Mouse (Mus musculus): ENCODE data around the gene Fam192a. TPM values are rescaled to one million over a fixed set of nuclear protein-coding genes. Genes with fewer than 3 reads are reported as not detected.

Fam192a gene
- total and polyA plus RNA-seq, 3 experiments = 30.7 to 80.3 (median 43.7) TPM

GRCm38 (mm10) chr8:94540025-94540424 lies 61.8 kb downstream of the Fam192a start:
- Histone ChIP-seq H3K36me3 (replicated peaks in 1 of 2; ENCODE audit: control insufficient read depth in 1 of 2, insufficient read depth in 1 of 2, low read length in 1 of 2) (peaks cover 0 to 4% of the 10 kb centered on the region in 2 experiments), H3K79me2 (replicated peaks; ENCODE audit: control insufficient read depth, extremely low read depth, insufficient read depth, poor library complexity, severe bottlenecking) (no peaks in the 10 kb centered on the region), H3K9me3 (replicated peaks; ENCODE audit: low read length) (no peaks in the 10 kb centered on the region), H3K9ac (ENCODE audit: insufficient read depth, low read depth) (no peak overlapping the region), H3K4me3 (replicated peaks in 1 of 3; ENCODE audit: low read depth in 2 of 3, low read length in 2 of 3, poor library complexity in 1 of 3) (no peak overlapping the region), H3K4me1 (ENCODE audit: control insufficient read depth in 1 of 2, insufficient read depth in 2 of 2) (peaks cover 25 to 44% of the 10 kb centered on the region in 2 experiments), H3K4me2 (ENCODE audit: insufficient read depth, low read depth, poor library complexity, severe bottlenecking) (no peak overlapping the region), H3K27me3 (replicated peaks) (peaks cover 4% of the 10 kb centered on the region), H3K27ac (ENCODE audit: insufficient read depth, low read depth) (no peak overlapping the region)
- no peak for TF ChIP-seq SIN3A (IDR thresholded peaks at IDR 0.05; ENCODE audit: low read length)
- TF ChIP-seq ZMIZ1 (IDR thresholded peaks at IDR 0.05; ENCODE audit: low read depth, low read length) = no peak
- TF ChIP-seq RAD21 (IDR thresholded peaks at IDR 0.05; ENCODE audit: low read depth, low read length) = no peak
- no peak for TF ChIP-seq ELF1 (IDR thresholded peaks at IDR 0.05; ENCODE audit: low read depth, low read length)
- no peak for TF ChIP-seq POLR2A (IDR thresholded peaks at IDR 0.05; ENCODE audit: low read depth, low read length)
- TF ChIP-seq ETS1 (conservative IDR thresholded peaks at IDR 0.05; ENCODE audit: low read depth, low read length) = no peak
- no peak for TF ChIP-seq CHD1 (IDR thresholded peaks at IDR 0.05; ENCODE audit: low read depth, low read length)
- no peak for TF ChIP-seq TCF12 (IDR thresholded peaks at IDR 0.05; ENCODE audit: low read depth, low read length)
- no peak for TF ChIP-seq USF2 (conservative IDR thresholded peaks at IDR 0.05; ENCODE audit: low read depth, low read length)
- TF ChIP-seq NELFE (IDR thresholded peaks at IDR 0.05; ENCODE audit: low read depth, low read length) = no peak
- TF ChIP-seq EP300 (IDR thresholded peaks at IDR 0.05; ENCODE audit: low read length) = no peak
- no peak for TF ChIP-seq JUND (conservative IDR thresholded peaks at IDR 0.05; ENCODE audit: low read depth, low read length)
- TF ChIP-seq MAFK (IDR thresholded peaks at IDR 0.05; ENCODE audit: insufficient replicate concordance, low read length) = no peak
- TF ChIP-seq MAZ (IDR thresholded peaks at IDR 0.05; ENCODE audit: low read depth, low read length) = no peak
- TF ChIP-seq UBTF (IDR thresholded peaks at IDR 0.05; ENCODE audit: low read depth, low read length) = no peak
- TF ChIP-seq HCFC1 (IDR thresholded peaks at IDR 0.05; ENCODE audit: low read depth, low read length) = no peak
- no peak for TF ChIP-seq GABPA (IDR thresholded peaks at IDR 0.05; ENCODE audit: insufficient replicate concordance, low read depth, low read length)
- TF ChIP-seq ZKSCAN1 (IDR thresholded peaks at IDR 0.05; ENCODE audit: borderline replicate concordance, low read depth, low read length) = no peak
- TF ChIP-seq E2F4 (IDR thresholded peaks at IDR 0.05; ENCODE audit: insufficient replicate concordance, low read depth, low read length) = no peak
- in situ Hi-C loops (cut with MboI; ENCODE audit: low pct_ligation_motif_present, low pct_unique_long_range_greater_than_20kb, low sequenced_read_pairs) (no loop called here), dilution Hi-C loops (cut with MboI; ENCODE audit: extremely low pct_ligation_motif_present, extremely low pct_unique_long_range_greater_than_20kb, low sequenced_read_pairs) (no loop called here)
- DNase-seq (ENCODE audit: extremely low read depth) = no peak

DNA sequence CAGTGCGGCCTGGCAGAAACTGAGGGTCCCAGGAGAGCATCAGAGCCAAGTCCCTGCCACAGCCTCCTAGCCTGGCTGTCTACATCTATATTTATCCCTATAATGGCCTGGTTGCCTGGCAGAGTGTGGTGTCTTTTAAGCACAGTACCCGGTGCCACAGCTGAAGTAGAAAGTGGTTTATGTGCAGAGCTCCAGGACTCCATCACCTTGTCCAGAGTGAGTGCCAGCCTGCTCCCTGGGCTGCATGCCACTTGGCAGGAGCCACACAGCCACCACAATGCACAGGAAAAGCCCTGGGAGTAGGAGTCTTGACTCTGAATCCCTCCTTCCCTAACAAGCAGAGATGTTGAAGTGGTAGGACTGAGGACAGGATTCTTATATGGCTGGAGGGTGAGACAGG lies 64.3 kb downstream of the Fam192a start:
- Histone ChIP-seq H3K27me3 (replicated peaks) (peaks cover 17% of the 10 kb centered on the region), H3K36me3 (replicated peaks in 1 of 2; ENCODE audit: control insufficient read depth in 1 of 2, insufficient read depth in 1 of 2, low read length in 1 of 2) (no peaks in the 10 kb centered on the region), H3K27ac (ENCODE audit: insufficient read depth, low read depth) (no peak overlapping the region), H3K9me3 (replicated peaks; ENCODE audit: low read length) (no peaks in the 10 kb centered on the region), H3K4me3 (replicated peaks in 1 of 3; ENCODE audit: low read depth in 2 of 3, low read length in 2 of 3, poor library complexity in 1 of 3) (no peak overlapping the region), H3K79me2 (replicated peaks; ENCODE audit: control insufficient read depth, extremely low read depth, insufficient read depth, poor library complexity, severe bottlenecking) (no peaks in the 10 kb centered on the region), H3K9ac (ENCODE audit: insufficient read depth, low read depth) (no peak overlapping the region), H3K4me1 (ENCODE audit: control insufficient read depth in 1 of 2, insufficient read depth in 2 of 2) (peaks cover 16 to 42% of the 10 kb centered on the region in 2 experiments), H3K4me2 (ENCODE audit: insufficient read depth, low read depth, poor library complexity, severe bottlenecking) (no peak overlapping the region)
- in situ Hi-C loops (cut with MboI; ENCODE audit: low pct_ligation_motif_present, low pct_unique_long_range_greater_than_20kb, low sequenced_read_pairs) (no loop called here), dilution Hi-C loops (cut with MboI; ENCODE audit: extremely low pct_ligation_motif_present, extremely low pct_unique_long_range_greater_than_20kb, low sequenced_read_pairs) (no loop called here)
- DNase-seq (ENCODE audit: extremely low read depth) = no peak
- TF ChIP-seq MAX (IDR thresholded peaks at IDR 0.05; ENCODE audit: low read length) = no peak
- TF ChIP-seq ZC3H11A (IDR thresholded peaks at IDR 0.05; ENCODE audit: low read depth, low read length) = no peak
- no peak for TF ChIP-seq CTCF (conservative IDR thresholded peaks at IDR 0.05 in 1 of 2, IDR thresholded peaks at IDR 0.05 in 1 of 2; ENCODE audit: low read depth in 2 of 2, low read length in 2 of 2)
- no peak for TF ChIP-seq JUND (conservative IDR thresholded peaks at IDR 0.05; ENCODE audit: low read depth, low read length)
- no peak for TF ChIP-seq MAFK (IDR thresholded peaks at IDR 0.05; ENCODE audit: insufficient replicate concordance, low read length)
- TF ChIP-seq ZNF384 (IDR thresholded peaks at IDR 0.05; ENCODE audit: low read depth, low read length) = no peak
- no peak for TF ChIP-seq RCOR1 (conservative IDR thresholded peaks at IDR 0.05; ENCODE audit: low read depth, low read length)
- no peak for TF ChIP-seq POLR2AphosphoS2 (IDR thresholded peaks at IDR 0.05; ENCODE audit: low read depth, low read length)
- no peak for TF ChIP-seq PAX5 (IDR thresholded peaks at IDR 0.05; ENCODE audit: low read length)
- TF ChIP-seq SIN3A (IDR thresholded peaks at IDR 0.05; ENCODE audit: low read length) = no peak
- no peak for TF ChIP-seq MXI1 (IDR thresholded peaks at IDR 0.05; ENCODE audit: low read depth, low read length)
- TF ChIP-seq MEF2A (IDR thresholded peaks at IDR 0.05; ENCODE audit: borderline replicate concordance, low read depth, low read length) = no peak
- no peak for TF ChIP-seq GABPA (IDR thresholded peaks at IDR 0.05; ENCODE audit: insufficient replicate concordance, low read depth, low read length)
- TF ChIP-seq SMC3 (IDR thresholded peaks at IDR 0.05; ENCODE audit: low read depth, low read length) = no peak
- TF ChIP-seq NELFE (IDR thresholded peaks at IDR 0.05; ENCODE audit: low read depth, low read length) = no peak

Data from CH12.LX (cell line).